Mouse (Mus musculus) midbrain, embryonic 14.5 days (tissue): ENCODE data around the gene Gmds. TPM values are rescaled to one million over a fixed set of nuclear protein-coding genes. Genes with fewer than 3 reads are reported as not detected.

Experiments
- ATAC-seq: fragments of 200-750 bp; cut with Nextera tagmentation; 2 replicates; pipeline ENCODE4 v1.8.0; 2017; ENCODE audit warnings: moderate number of reproducible peaks, moderate library complexity; ENCODE audit not compliant: low FRiP score, low TSS enrichment
- DNase-seq: peaks from one replicate; pipeline ENCODE4 v3.0.0-alpha.2; 2015
- H3K27ac ChIP-seq: fragments of 300-500 bp; sonication (generic); replicated peaks from 2 replicates; pipeline ENCODE4 v1.5.1; 2014; ENCODE audit warnings: mild to moderate bottlenecking, low read depth, low read length, moderate library complexity
- H3K27me3 ChIP-seq: fragments of 300-500 bp; sonication (generic); 2 replicates; pipeline ENCODE4 v1.6.1; 2014; ENCODE audit warnings: low read length, control low read depth, mixed read lengths; ENCODE audit not compliant: control insufficient read depth, insufficient read depth
- H3K36me3 ChIP-seq: fragments of 300-500 bp; sonication (generic); 2 replicates; pipeline ENCODE4 v1.6.1; 2014; ENCODE audit warnings: low read length, control low read depth; ENCODE audit not compliant: control insufficient read depth, insufficient read depth
- H3K4me1 ChIP-seq: fragments of 300-500 bp; sonication (generic); 2 replicates; pipeline ENCODE4 v1.6.1; 2014; ENCODE audit warnings: mild to moderate bottlenecking, antibody characterized with exemption, low read length, control low read depth; ENCODE audit not compliant: control insufficient read depth, insufficient read depth
- H3K4me2 ChIP-seq: fragments of 300-500 bp; sonication (generic); 2 replicates; pipeline ENCODE4 v1.6.1; 2014; ENCODE audit warnings: mild to moderate bottlenecking, low read length, moderate library complexity
- H3K4me3 ChIP-seq: fragments of 300-500 bp; sonication (generic); replicated peaks from 2 replicates; pipeline ENCODE4 v1.5.1; 2014; ENCODE audit warnings: low read depth, low read length
- H3K9ac ChIP-seq: fragments of 300-500 bp; sonication (generic); replicated peaks from 2 replicates; pipeline ENCODE4 v1.6.1; 2014; ENCODE audit warnings: mild to moderate bottlenecking, low read length, moderate library complexity
- H3K9me3 ChIP-seq: fragments of 300-500 bp; sonication (generic); 2 replicates; pipeline ENCODE4 v1.6.1; 2016; ENCODE audit warnings: low read length, control low read depth, mixed read lengths; ENCODE audit not compliant: control insufficient read depth
- WGBS: fragments of 180-500 bp; shearing (Covaris S2); extraction: QIAGEN DNeasy Blood & Tissue Kit; methylation state at CpG from one replicate; pipeline ENCODE4 v1.1.7; 2014; 5-methylcytosine and 5-hydroxymethylcytosine counted together
- polyA plus RNA-seq: library from polyadenylated mRNA; unstranded; fragments of >200 nt; fragmentation: Nextera tagmentation; extraction: Ambion mirVana; gene quantifications from 2 replicates; pipeline ENCODE4 v1.2.1, GENCODE M21; 2014

Gmds gene
- polyA plus RNA-seq, 1 experiment from 2014 or later: 32.6 TPM

- WGBS: 31% methylated on average over 9 of the region's 9 CpGs
- H3K27ac ChIP-seq: no peak overlapping the region
- H3K4me1 ChIP-seq: 0 out of 2 replicates have a peak, but pooled peaks cover 7% of the 10 kb centered on the region
- H3K9ac ChIP-seq: no peak overlapping the region
- H3K9me3 ChIP-seq: no peaks in the 10 kb centered on the region
- H3K27me3 ChIP-seq: peaks cover 46% of the 10 kb centered on the region
- H3K4me3 ChIP-seq: no peak overlapping the region
- DNase-seq (no peak), ATAC-seq (no peak)
- no peak overlapping the region for H3K4me2 ChIP-seq
- no peaks in the 10 kb centered on the region for H3K36me3 ChIP-seq
Measured at GRCm38 (mm10) chr13:31798075-31798474, 540.5 kb downstream of the Gmds start.

DNA sequence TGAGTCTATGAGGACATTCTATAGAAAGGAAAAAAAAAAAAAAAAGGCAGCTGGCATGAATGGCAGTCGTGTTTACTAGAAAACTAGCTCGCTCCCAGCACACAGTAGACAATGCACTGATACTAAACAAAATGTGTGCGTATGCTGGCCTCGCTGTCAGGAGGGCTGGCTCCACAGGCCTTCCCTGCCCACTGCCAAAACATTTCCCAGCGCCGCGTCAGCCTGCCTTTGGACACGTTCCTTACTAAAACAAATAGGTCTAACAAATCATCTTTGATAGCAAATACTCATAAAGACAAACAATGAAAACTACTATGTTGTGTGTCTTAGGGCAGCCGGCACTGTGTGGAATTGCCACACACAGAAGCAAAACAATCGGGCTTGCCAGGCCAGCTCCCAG is 541.2 kb downstream of the Gmds start:
- H3K27me3 ChIP-seq: peaks cover 38% of the 10 kb centered on the region
- ATAC-seq: no peak
- DNase-seq: no peak

GRCm38 (mm10) chr13:31793163-31793562 is 545.4 kb downstream of the Gmds start:
- no peaks in the 10 kb centered on the region for H3K27me3 ChIP-seq
- H3K4me2 ChIP-seq: no peak overlapping the region
- H3K36me3 ChIP-seq: no peaks in the 10 kb centered on the region
- H3K9ac ChIP-seq: no peak overlapping the region
- ATAC-seq (no peak), DNase-seq (no peak)
- 62% methylated on average over 5 of the region's 5 CpGs for WGBS
- H3K27ac ChIP-seq: no peak overlapping the region
- no peak overlapping the region for H3K4me3 ChIP-seq
- no peaks in the 10 kb centered on the region for H3K4me1 ChIP-seq
- H3K9me3 ChIP-seq: no peaks in the 10 kb centered on the region

More for the DNA sequence above, 541.2 kb downstream of the Gmds start:
- no peaks in the 10 kb centered on the region for H3K36me3 ChIP-seq
- H3K9me3 ChIP-seq: no peaks in the 10 kb centered on the region
- no peak overlapping the region for H3K9ac ChIP-seq
- no peak overlapping the region for H3K4me2 ChIP-seq
- H3K4me1 ChIP-seq: 0 out of 2 replicates have a peak, but pooled peaks cover 7% of the 10 kb centered on the region
- H3K27ac ChIP-seq: no peak overlapping the region
- 74% methylated on average over 10 of the region's 10 CpGs for WGBS
- H3K4me3 ChIP-seq: no peak overlapping the region

GRCm38 (mm10) chr13:31792480-31793132 is 545.9 kb downstream of the Gmds start:
- Histone ChIP-seq H3K9me3 (no peaks in the 10 kb centered on the region), H3K36me3 (no peaks in the 10 kb centered on the region), H3K4me3 (no peak overlapping the region), H3K27ac (no peak overlapping the region), H3K4me1 (no peaks in the 10 kb centered on the region), H3K9ac (no peak overlapping the region), H3K4me2 (peak overlapping the region; percentile 43), H3K27me3 (no peaks in the 10 kb centered on the region)
- ATAC-seq (peak; percentile 66; the same call in 1 of the 2 replicates), DNase-seq (peak; percentile 89)
- WGBS: 24% methylated on average over 17 of the region's 17 CpGs

DNA sequence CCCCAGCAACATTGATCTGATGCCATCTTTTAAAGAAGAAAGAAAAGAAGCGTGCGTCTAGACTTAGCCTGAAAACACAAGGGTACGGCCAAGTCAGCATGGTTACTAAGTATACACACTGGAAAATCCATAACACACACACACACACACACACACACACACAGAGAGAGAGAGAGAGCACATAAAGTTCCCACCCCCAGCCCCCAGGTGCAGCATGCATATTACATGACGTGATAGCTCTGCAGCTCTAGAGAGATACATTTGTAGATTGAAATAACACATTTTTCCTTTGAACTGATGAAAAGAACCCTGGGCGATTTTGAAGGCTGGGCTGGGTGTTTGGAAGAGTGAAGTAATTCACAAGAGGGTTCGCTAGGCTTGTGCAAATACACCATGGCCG is 553.8 kb downstream of the Gmds start:
- no peaks in the 10 kb centered on the region for H3K36me3 ChIP-seq
- H3K27ac ChIP-seq: no peak overlapping the region
- ATAC-seq: no peak; the same call in 1 of the 2 replicates
- H3K4me2 ChIP-seq: no peak overlapping the region
- no peaks in the 10 kb centered on the region for H3K27me3 ChIP-seq
- H3K4me1 ChIP-seq: no peaks in the 10 kb centered on the region
- H3K9ac ChIP-seq: no peak overlapping the region
- no peak overlapping the region for H3K4me3 ChIP-seq
- H3K9me3 ChIP-seq: no peaks in the 10 kb centered on the region
- peak; percentile 44 for DNase-seq
- WGBS: 80% methylated on average over 7 of the region's 7 CpGs

DNA sequence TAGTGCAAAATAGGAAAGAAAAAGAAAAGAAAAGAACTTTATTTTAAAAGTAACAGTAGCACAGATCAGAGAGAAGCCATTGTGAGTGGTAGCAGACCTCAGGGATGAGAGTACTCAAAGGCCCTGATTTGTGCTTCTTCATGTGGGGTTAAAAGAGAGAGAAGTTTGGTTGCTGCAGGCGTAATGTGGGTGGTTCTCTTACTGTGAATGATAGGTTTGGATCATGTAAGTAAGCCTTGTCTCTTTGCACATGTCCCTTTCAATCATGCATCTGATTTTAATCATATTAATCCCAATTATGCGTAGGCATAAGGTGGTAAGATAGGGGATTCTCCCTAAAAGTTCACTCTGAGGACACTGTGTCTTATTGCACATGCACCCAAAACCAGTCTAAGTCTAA is 556.5 kb downstream of the Gmds start:
- no peak for DNase-seq
- no peak overlapping the region for H3K4me3 ChIP-seq
- no peaks in the 10 kb centered on the region for H3K9me3 ChIP-seq
- H3K27me3 ChIP-seq: no peaks in the 10 kb centered on the region
- H3K4me1 ChIP-seq: no peaks in the 10 kb centered on the region
- H3K36me3 ChIP-seq: no peaks in the 10 kb centered on the region
- no peak for ATAC-seq
- WGBS: 93% methylated on average over 2 of the region's 2 CpGs
- no peak overlapping the region for H3K9ac ChIP-seq
- H3K27ac ChIP-seq: no peak overlapping the region
- no peak overlapping the region for H3K4me2 ChIP-seq

GRCm38 (mm10) chr13:31780299-31780698 is 558.2 kb downstream of the Gmds start:
- no peaks in the 10 kb centered on the region for H3K9me3 ChIP-seq
- H3K9ac ChIP-seq: no peak overlapping the region
- WGBS: 92% methylated on average over 3 of the region's 3 CpGs
- H3K27me3 ChIP-seq: no peaks in the 10 kb centered on the region
- ATAC-seq (no peak), DNase-seq (no peak)
- no peak overlapping the region for H3K27ac ChIP-seq
- H3K4me3 ChIP-seq: no peak overlapping the region
- H3K4me1 ChIP-seq: no peaks in the 10 kb centered on the region
- H3K4me2 ChIP-seq: no peak overlapping the region
- H3K36me3 ChIP-seq: no peaks in the 10 kb centered on the region

DNA sequence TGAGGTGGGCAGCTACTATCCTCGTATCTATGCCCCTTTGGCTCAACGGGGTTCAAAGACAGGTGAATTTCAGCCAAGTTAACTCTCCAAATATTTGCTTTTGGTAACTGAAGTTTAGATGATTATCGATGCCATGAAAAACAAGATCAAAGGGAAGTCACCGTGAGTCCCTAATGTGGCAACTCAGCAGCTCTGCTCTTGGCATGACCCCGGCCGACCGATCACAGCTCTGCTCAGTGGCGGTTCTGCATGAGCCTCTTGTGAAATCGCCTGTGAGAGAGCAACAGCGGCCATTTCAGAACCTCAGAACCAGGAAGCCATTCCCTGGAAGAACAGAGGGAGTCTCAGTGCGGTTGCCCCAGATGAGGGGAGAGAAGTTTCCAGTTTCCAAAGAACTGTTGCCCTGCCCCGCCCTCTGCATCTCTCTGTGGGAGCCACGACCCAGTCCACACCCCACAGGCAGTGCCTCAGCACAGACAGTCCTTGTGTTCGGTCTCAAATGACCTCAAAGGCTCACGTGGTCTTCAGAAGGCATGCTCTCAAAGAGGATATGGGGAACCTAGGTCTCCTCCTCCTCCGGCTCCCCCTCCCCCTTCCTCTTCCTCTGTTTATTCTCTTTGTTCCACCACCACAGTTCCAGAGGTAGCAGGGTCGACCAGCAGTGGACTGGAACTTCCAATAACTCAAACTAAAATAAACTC is 559.1 kb downstream of the Gmds start:
- ATAC-seq: no peak; the same call in 1 of the 2 replicates
- H3K4me1 ChIP-seq: no peaks in the 10 kb centered on the region
- H3K27ac ChIP-seq: no peak overlapping the region
- 76% methylated on average over 17 of the region's 17 CpGs for WGBS
- no peak for DNase-seq
- no peaks in the 10 kb centered on the region for H3K9me3 ChIP-seq
- no peaks in the 10 kb centered on the region for H3K27me3 ChIP-seq
- no peak overlapping the region for H3K4me3 ChIP-seq
- no peaks in the 10 kb centered on the region for H3K36me3 ChIP-seq
- no peak overlapping the region for H3K9ac ChIP-seq
- no peak overlapping the region for H3K4me2 ChIP-seq

DNA sequence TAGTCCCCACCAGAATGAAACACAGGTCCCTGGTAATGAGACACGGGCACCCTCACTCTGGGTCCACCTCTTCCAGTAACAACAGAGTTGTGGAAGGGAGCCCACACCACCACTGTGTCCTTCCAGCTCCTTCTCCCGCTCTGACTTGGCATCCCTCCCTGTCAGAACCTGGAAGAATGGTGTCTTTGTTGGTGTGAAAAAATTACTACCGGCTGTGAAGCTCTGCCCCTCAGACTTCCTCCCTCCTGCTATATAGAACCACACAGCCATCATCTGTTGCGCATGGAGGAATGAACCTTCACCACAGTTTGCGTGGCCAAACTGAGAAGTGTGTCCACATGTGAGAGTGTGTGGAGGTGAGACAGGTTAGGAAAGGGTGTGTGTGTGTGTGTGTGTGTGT is 562.8 kb downstream of the Gmds start:
- no peaks in the 10 kb centered on the region for H3K9me3 ChIP-seq
- no peak overlapping the region for H3K9ac ChIP-seq
- H3K27ac ChIP-seq: no peak overlapping the region
- no peaks in the 10 kb centered on the region for H3K36me3 ChIP-seq
- no peak overlapping the region for H3K4me3 ChIP-seq
- H3K4me2 ChIP-seq: no peak overlapping the region
- ATAC-seq (no peak), DNase-seq (no peak)
- H3K27me3 ChIP-seq: no peaks in the 10 kb centered on the region
- 84% methylated on average over 5 of the region's 5 CpGs for WGBS
- no peaks in the 10 kb centered on the region for H3K4me1 ChIP-seq
